Mouse (Mus musculus): Measurements from ENCODE around the gene Slc35c2. TPM values are rescaled to one million over a fixed set of nuclear protein-coding genes. Genes with fewer than 3 reads are reported as not detected.

Gene Slc35c2
- polyA plus RNA-seq, 1 experiment from 2014 or later = 60.8 TPM

DNA sequence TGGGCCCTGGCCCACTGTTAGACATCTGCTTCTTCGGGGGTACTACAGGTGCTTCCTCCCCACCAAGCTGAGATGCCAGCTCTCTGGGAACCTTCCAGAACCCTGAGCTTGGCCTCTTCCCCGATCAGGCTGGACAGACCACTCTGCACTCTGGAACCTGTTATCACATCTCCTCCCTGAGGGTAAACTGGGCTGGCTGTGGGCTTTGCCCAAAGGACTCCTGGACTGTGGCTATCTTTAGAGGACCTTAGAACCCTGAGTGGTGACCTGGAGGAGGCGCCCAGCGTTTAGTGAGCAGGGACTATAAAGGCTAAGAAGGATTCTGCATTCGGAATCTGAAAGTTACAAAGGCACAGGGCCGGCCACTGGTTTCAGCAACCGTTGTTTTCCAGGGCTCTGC lies 3.3 kb downstream of the Slc35c2 start:
- Histone ChIP-seq H3K27ac (no peak overlapping the region), H3K36me3 (replicated peaks; ENCODE audit: control insufficient read depth, insufficient read depth) (peaks cover 22% of the 10 kb centered on the region), H3K9ac (no peak overlapping the region; the same call in 1 of the 2 replicates), H3K27me3 (ENCODE audit: control insufficient read depth, insufficient read depth, low read length) (no peaks in the 10 kb centered on the region), H3K9me3 (ENCODE audit: control insufficient read depth, low read length) (no peaks in the 10 kb centered on the region), H3K4me2 (replicated peaks) (no peak overlapping the region), H3K4me1 (replicated peaks; ENCODE audit: control insufficient read depth, insufficient read depth, low read length) (peaks cover 20% of the 10 kb centered on the region), H3K4me3 (replicated peaks; ENCODE audit: low read length) (no peak overlapping the region)
- no peak for DNase-seq (ENCODE audit: low spot score)
- WGBS = 92% methylated on average over 7 of the region's 7 CpGs
- no peak for ATAC-seq (ENCODE audit: low FRiP score)

DNA sequence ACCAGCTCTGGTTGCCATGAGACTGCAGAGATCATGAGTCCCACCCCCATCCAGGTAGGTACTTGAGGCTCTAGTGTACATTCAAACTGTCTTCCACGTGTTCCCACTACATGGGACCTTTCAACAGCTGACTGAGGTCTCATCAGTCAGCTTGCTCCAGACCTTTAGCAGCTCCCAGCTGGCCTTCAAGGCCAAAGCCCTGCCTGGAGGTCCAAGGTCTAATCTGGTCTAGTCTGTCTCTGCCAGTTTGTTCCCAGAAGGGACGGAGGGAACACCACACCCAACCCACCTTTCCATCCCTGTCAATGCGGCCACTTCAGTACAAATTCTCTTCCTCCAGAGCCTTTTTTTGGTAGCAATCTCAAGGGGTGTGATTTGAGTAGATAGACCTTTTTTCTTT lies 4.0 kb downstream of the Slc35c2 start:
- no peak overlapping the region for H3K27ac ChIP-seq
- peaks cover 14% of the 10 kb centered on the region for H3K4me1 ChIP-seq (replicated peaks; ENCODE audit: control insufficient read depth, insufficient read depth, low read length)
- H3K36me3 ChIP-seq (replicated peaks; ENCODE audit: control insufficient read depth, insufficient read depth) = peaks cover 18% of the 10 kb centered on the region
- no peaks in the 10 kb centered on the region for H3K27me3 ChIP-seq (ENCODE audit: control insufficient read depth, insufficient read depth, low read length)
- DNase-seq (ENCODE audit: low spot score) = no peak
- H3K9me3 ChIP-seq (ENCODE audit: control insufficient read depth, low read length) = no peaks in the 10 kb centered on the region
- WGBS = 94% methylated on average over 3 of the region's 3 CpGs
- no peak overlapping the region for H3K9ac ChIP-seq
- no peak for ATAC-seq (ENCODE audit: low FRiP score)
- no peak overlapping the region for H3K4me2 ChIP-seq (replicated peaks)
- no peak overlapping the region for H3K4me3 ChIP-seq (replicated peaks; ENCODE audit: low read length)

DNA sequence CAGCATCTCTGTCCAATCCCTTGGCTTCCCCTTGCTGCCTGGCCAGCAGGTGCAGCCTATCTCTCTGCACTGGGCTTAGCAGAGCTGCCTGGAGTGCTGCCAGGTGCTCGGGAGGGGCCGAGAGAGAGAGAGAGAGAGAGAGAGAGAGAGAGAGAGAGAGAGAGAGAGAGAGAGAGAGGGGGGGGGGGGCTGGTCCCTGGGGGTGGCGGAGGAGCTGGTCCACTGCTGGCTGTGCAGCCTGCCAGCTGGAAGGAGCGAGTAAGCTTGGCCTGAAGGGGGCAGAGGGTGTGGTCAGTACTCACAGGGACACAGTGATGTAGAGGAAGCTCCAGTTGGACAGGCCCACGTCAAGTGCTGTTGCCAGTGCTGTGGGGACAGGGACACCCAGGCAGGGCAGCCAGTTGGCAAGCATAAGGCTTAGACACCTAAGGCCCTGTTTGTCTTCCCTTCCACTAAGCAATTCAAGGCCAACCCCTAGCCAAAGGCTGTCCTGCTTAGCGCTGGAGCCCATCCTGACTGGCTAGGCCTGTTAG lies 5.8 kb downstream of the Slc35c2 start:
- 59% methylated on average over 4 of the region's 6 CpGs for WGBS
- DNase-seq (ENCODE audit: low spot score) (no peak), ATAC-seq (ENCODE audit: low FRiP score) (no peak)
- H3K27me3 ChIP-seq (ENCODE audit: control insufficient read depth, insufficient read depth, low read length) = no peaks in the 10 kb centered on the region
- peaks cover 34% of the 10 kb centered on the region for H3K36me3 ChIP-seq (replicated peaks; ENCODE audit: control insufficient read depth, insufficient read depth)
- no peaks in the 10 kb centered on the region for H3K9me3 ChIP-seq (ENCODE audit: control insufficient read depth, low read length)
- no peak overlapping the region for H3K4me3 ChIP-seq (replicated peaks; ENCODE audit: low read length)
- H3K27ac ChIP-seq = no peak overlapping the region
- H3K9ac ChIP-seq = no peak overlapping the region
- H3K4me1 ChIP-seq (replicated peaks; ENCODE audit: control insufficient read depth, insufficient read depth, low read length) = peaks cover 2% of the 10 kb centered on the region
- no peak overlapping the region for H3K4me2 ChIP-seq (replicated peaks)

DNA sequence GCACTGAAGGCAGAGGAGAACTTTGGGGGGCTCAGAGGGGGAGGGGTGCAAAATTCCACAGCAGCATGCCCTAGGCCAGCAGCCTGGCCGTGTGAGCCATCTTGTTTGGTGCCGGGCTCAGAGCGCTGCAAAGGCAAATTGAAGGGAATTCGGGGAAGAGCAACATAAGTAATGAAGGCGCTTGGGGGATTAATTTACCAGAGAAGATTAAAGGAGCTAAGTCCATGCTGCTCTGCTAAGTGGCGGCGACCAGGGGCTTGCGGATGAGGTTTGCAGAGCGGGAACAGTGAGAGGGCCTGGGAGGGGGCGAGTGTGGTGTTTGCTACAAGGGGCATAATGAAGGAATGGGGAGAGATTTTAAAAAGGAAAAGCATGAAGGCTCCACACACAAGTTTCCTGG lies 8.3 kb downstream of the Slc35c2 start:
- Histone ChIP-seq H3K4me3 (replicated peaks; ENCODE audit: low read length) (no peak overlapping the region), H3K36me3 (replicated peaks; ENCODE audit: control insufficient read depth, insufficient read depth) (peaks cover 34% of the 10 kb centered on the region), H3K4me2 (replicated peaks) (no peak overlapping the region), H3K4me1 (replicated peaks; ENCODE audit: control insufficient read depth, insufficient read depth, low read length) (peaks cover 15% of the 10 kb centered on the region), H3K27me3 (ENCODE audit: control insufficient read depth, insufficient read depth, low read length) (no peaks in the 10 kb centered on the region), H3K9me3 (ENCODE audit: control insufficient read depth, low read length) (no peaks in the 10 kb centered on the region), H3K27ac (peak overlapping the region; percentile 20; the same call in 1 of the 2 replicates), H3K9ac (no peak overlapping the region)
- DNase-seq (ENCODE audit: low spot score) = no peak
- ATAC-seq (ENCODE audit: low FRiP score) = no peak
- WGBS = 38% methylated on average over 10 of the region's 10 CpGs

DNA sequence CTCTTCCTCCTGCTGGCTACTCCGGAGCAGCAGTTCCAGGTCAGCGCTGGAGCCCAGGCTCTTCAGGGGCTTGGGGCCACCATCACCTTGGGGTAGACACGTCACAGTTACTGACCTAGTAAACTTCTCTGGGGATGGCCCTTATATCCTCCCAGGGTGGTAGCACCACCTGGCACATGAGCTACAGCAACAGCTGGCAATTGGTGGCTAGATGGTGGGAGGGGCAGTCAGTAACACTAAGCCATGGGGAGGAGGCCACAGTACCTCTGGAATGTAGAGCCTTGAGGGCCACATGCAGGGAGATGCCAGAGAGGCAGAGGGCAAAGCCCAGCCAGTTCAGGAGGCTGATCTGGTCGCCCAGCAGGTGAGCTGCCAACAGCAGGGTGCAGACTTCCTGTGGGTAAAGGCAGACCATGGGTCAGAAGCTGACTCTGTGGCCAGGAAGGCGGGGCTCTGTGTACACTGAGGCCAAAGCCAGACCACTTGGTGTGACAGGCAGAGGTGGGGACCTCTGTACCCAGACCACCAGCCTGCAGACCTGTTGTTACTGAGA lies 10.4 kb downstream of the Slc35c2 start:
- no peaks in the 10 kb centered on the region for H3K9me3 ChIP-seq (ENCODE audit: control insufficient read depth, low read length)
- H3K36me3 ChIP-seq (replicated peaks; ENCODE audit: control insufficient read depth, insufficient read depth) = peaks cover 29% of the 10 kb centered on the region
- peaks cover 28% of the 10 kb centered on the region for H3K4me1 ChIP-seq (replicated peaks; ENCODE audit: control insufficient read depth, insufficient read depth, low read length)
- H3K4me3 ChIP-seq (replicated peaks; ENCODE audit: low read length) = no peak overlapping the region
- no peak overlapping the region for H3K27ac ChIP-seq
- no peak overlapping the region for H3K4me2 ChIP-seq (replicated peaks)
- WGBS = 85% methylated on average over 5 of the region's 5 CpGs
- ATAC-seq (ENCODE audit: low FRiP score) = no peak
- H3K9ac ChIP-seq = no peak overlapping the region
- DNase-seq (ENCODE audit: low spot score) = no peak
- no peaks in the 10 kb centered on the region for H3K27me3 ChIP-seq (ENCODE audit: control insufficient read depth, insufficient read depth, low read length)

DNA sequence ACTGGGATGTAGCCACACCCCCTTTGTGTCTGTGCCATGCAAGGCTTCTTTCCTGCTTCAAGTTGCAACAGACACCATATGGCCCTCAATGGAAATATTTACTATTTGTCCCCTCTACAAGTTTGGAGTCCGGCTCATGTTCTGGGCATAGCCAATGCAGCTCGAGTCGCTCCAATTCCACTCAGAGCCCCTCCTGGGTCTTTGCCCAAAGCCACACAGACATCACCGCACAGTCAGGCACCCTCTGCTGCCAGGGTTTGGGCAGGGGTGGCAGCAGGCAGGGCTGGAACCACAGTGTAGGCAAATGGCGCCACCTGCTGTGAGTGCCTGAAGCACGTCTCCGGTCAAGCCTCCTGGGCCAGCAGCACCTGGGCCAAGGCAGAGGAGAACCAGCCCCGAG lies 11.8 kb downstream of the Slc35c2 start:
- DNase-seq (ENCODE audit: low spot score) (peak; percentile 69), ATAC-seq (ENCODE audit: low FRiP score) (peak; percentile 39; the same call in 1 of the 2 replicates)
- H3K4me1 ChIP-seq (replicated peaks; ENCODE audit: control insufficient read depth, insufficient read depth, low read length) = peaks cover 38% of the 10 kb centered on the region
- no peaks in the 10 kb centered on the region for H3K9me3 ChIP-seq (ENCODE audit: control insufficient read depth, low read length)
- no peak overlapping the region for H3K4me3 ChIP-seq (replicated peaks; ENCODE audit: low read length)
- WGBS = 20% methylated on average over 8 of the region's 8 CpGs
- H3K27me3 ChIP-seq (ENCODE audit: control insufficient read depth, insufficient read depth, low read length) = no peaks in the 10 kb centered on the region
- peak overlapping the region; percentile 63; the same call in 1 of the 2 replicates for H3K27ac ChIP-seq
- peaks cover 26% of the 10 kb centered on the region for H3K36me3 ChIP-seq (replicated peaks; ENCODE audit: control insufficient read depth, insufficient read depth)
- no peak overlapping the region for H3K4me2 ChIP-seq (replicated peaks)
- H3K9ac ChIP-seq = no peak overlapping the region

DNA sequence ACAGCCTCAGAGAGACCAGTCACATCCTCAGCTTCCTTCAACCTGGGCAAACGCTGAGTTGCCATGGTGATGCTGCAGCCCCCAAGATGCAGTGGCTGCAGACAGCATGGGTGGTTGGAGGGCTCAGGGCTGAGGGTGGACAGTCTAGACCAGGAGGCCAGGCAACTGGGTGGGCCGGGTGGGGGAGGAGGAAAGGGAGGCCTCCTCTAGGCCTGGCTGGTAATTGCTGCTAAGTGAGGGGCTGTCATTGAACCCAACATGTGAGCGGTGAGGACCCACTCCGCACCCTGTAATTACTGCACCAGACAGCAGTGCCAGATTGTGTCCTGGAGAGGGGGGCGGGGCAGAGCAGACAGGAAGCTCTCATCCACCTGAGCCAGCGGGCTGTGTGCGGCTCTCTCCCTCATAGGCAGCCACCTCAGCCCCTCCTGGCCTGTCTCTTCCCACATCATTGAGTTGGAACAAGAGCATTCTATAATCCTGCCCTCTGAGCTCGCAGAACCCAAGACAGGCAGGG lies 12.5 kb downstream of the Slc35c2 start:
- DNase-seq (ENCODE audit: low spot score) (no peak), ATAC-seq (ENCODE audit: low FRiP score) (peak; percentile 43)
- Histone ChIP-seq H3K27me3 (ENCODE audit: control insufficient read depth, insufficient read depth, low read length) (no peaks in the 10 kb centered on the region), H3K9me3 (ENCODE audit: control insufficient read depth, low read length) (no peaks in the 10 kb centered on the region), H3K4me3 (replicated peaks; ENCODE audit: low read length) (no peak overlapping the region), H3K9ac (no peak overlapping the region), H3K36me3 (replicated peaks; ENCODE audit: control insufficient read depth, insufficient read depth) (peaks cover 20% of the 10 kb centered on the region), H3K4me2 (replicated peaks) (no peak overlapping the region), H3K4me1 (replicated peaks; ENCODE audit: control insufficient read depth, insufficient read depth, low read length) (peaks cover 40% of the 10 kb centered on the region), H3K27ac (peak overlapping the region; percentile 63)
- WGBS = 34% methylated on average over 8 of the region's 8 CpGs

DNA sequence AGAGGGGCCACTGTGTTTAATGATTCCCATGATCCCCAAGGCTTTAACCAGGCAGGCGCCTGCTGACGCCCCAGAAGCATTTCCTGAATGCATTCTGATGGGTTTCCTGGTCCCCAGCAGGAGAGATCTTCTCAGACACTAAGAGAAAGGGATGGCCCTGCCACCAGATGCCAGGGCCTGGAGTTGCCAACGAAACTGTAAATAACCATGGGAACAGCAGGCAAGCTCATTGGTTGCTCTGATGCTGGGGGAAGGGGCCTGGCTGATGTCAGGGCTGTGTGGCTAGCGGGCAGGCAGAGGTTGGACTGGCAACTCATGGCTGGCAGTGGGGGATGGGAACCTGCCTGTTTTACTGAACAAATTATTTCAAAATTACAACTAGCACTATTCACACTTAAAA lies 14.1 kb downstream of the Slc35c2 start:
- Histone ChIP-seq H3K9ac (no peak overlapping the region), H3K36me3 (replicated peaks; ENCODE audit: control insufficient read depth, insufficient read depth) (peaks cover 16% of the 10 kb centered on the region), H3K4me2 (replicated peaks) (no peak overlapping the region), H3K27ac (0 out of 2 replicates have a peak overlapping the region, but pooled peaks have one; percentile 7), H3K9me3 (ENCODE audit: control insufficient read depth, low read length) (no peaks in the 10 kb centered on the region), H3K4me1 (replicated peaks; ENCODE audit: control insufficient read depth, insufficient read depth, low read length) (peaks cover 40% of the 10 kb centered on the region), H3K4me3 (replicated peaks; ENCODE audit: low read length) (no peak overlapping the region), H3K27me3 (ENCODE audit: control insufficient read depth, insufficient read depth, low read length) (0 out of 2 replicates have a peak, but pooled peaks cover under 1% of the 10 kb centered on the region)
- DNase-seq (ENCODE audit: low spot score) (no peak), ATAC-seq (ENCODE audit: low FRiP score) (no peak)
- WGBS = 23% methylated on average over 4 of the region's 4 CpGs

DNA sequence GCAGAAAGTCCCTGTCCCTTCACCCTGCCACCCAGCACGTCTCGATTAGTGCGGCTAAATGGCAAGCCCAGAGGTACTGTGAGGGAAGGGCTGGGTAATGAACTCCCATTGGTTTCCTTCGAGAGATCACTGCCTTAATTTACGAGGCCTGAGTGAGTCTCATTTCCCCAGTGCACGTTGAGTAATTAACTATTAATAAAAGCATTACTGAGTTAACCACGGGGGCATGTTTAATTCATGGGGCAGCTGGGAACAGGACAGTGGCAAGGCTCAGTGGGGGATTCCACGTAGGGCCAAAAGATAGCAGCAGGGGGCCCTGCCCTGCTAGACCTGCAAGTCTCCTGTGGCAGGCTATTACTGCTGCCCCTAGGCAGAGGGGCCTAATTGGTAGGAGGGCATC lies 16.3 kb downstream of the Slc35c2 start:
- Histone ChIP-seq H3K27me3 (ENCODE audit: control insufficient read depth, insufficient read depth, low read length) (0 out of 2 replicates have a peak, but pooled peaks cover 4% of the 10 kb centered on the region), H3K9me3 (ENCODE audit: control insufficient read depth, low read length) (no peaks in the 10 kb centered on the region), H3K27ac (no peak overlapping the region), H3K4me2 (replicated peaks) (no peak overlapping the region), H3K9ac (no peak overlapping the region), H3K4me3 (replicated peaks; ENCODE audit: low read length) (no peak overlapping the region), H3K4me1 (replicated peaks; ENCODE audit: control insufficient read depth, insufficient read depth, low read length) (peaks cover 51% of the 10 kb centered on the region), H3K36me3 (replicated peaks; ENCODE audit: control insufficient read depth, insufficient read depth) (no peaks in the 10 kb centered on the region)
- ATAC-seq (ENCODE audit: low FRiP score) (no peak), DNase-seq (ENCODE audit: low spot score) (no peak)
- 7% methylated on average over 8 of the region's 8 CpGs for WGBS

All from hindbrain, embryonic 14.5 days (tissue).